In the genomic region with DNA sequence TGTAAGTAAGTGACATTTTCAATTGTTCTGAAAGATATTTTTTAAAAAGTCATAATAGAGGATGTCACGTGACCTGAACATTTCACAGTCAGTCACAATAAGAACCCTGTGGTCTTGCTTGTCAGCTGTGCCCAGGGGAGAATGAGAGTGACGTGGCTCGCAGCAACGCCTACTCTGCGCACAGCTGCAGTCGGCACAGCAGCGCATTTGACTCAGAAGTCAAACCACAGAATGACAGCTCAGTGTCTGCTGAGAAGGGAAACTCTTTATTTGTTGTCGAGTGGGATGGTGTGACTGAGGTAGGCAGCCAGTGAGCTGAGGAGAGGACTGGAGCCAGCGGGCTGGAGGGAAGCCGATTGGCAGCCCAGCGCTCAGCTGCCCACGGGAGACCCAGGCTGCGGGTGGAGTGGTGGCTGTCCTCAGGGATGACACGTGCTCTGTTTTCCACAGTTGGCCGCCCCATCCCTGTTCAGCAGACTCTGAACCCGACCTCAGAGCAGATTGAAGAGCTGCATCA, we compare ENCODE assay signal across 8 mouse cellular contexts. TPM values are rescaled to one million over a fixed set of nuclear protein-coding genes. Genes with fewer than 3 reads are reported as not detected.
DNase-seq lines count a peak whose midpoint lies in the region; ATAC-seq lines count a peak whose summit lies in the region.

No protein-coding gene starts in this region.

- no peaks in the 10 kb centered on the region for H3K36me3 ChIP-seq in erythroblast, embryonic 14.5 days (ENCODE audit: control insufficient read depth)
- H3K36me3 ChIP-seq in intestine, embryonic 16.5 days (ENCODE audit: control insufficient read depth, insufficient read depth, low read length) = no peaks in the 10 kb centered on the region

- H3K9ac ChIP-seq in intestine, embryonic 16.5 days (ENCODE audit: low read depth, low read length) = peak overlapping the region; percentile 17; the same call in 1 of the 2 replicates

- H3K9me3 ChIP-seq in erythroblast, embryonic 14.5 days (ENCODE audit: control insufficient read depth, low read length) = no peaks in the 10 kb centered on the region
- H3K9me3 ChIP-seq in intestine, embryonic 16.5 days (ENCODE audit: control insufficient read depth, low read length) = no peaks in the 10 kb centered on the region

- no peak overlapping the region for H3K27ac ChIP-seq in intestine, embryonic 16.5 days (ENCODE audit: low read length)

- peaks cover 18% of the 10 kb centered on the region for H3K4me1 ChIP-seq in erythroblast, embryonic 14.5 days (ENCODE audit: control insufficient read depth)
- no peaks in the 10 kb centered on the region for H3K4me1 ChIP-seq in intestine, embryonic 16.5 days (ENCODE audit: control insufficient read depth, insufficient read depth, low read length)

- H3K4me2 ChIP-seq in intestine, embryonic 16.5 days (ENCODE audit: low read depth, low read length) = peak overlapping the region; percentile 43

- 30% methylated on average over 16 of the region's 16 CpGs for WGBS in intestine, embryonic 16.5 days

- intact Hi-C loops in left cerebral cortex, postnatal 25 days (cut with DNase I) = loop anchor here (1.0 to 5.0 kb wide), 3 partner anchors 65 to 147 kb away; partner anchors contain the start of gene Acsl3

- peak; percentile 47 for DNase-seq in embryo, embryonic 11 days
- DNase-seq in gastrocnemius, postnatal 4 days (ENCODE audit: low spot score in 2 of 2) = peak; percentile 44 to 65
- peak; percentile 82 to 96 for DNase-seq in left cerebral cortex, postnatal 25 days (ENCODE audit: low spot score in 2 of 2)
- DNase-seq in skeletal muscle tissue, adult 2 months (ENCODE audit: low read depth, low spot score) = peak; percentile 86

- peak overlapping the region; percentile 44 for H3K4me3 ChIP-seq in erythroblast, embryonic 14.5 days (replicated peaks)
- H3K4me3 ChIP-seq in intestine, embryonic 16.5 days (ENCODE audit: low read length) = peak overlapping the region; percentile 30

- no peak for ATAC-seq in erythroblast, adult 5-6 weeks (replicated peaks; ENCODE audit: low FRiP score, poor library complexity, severe bottlenecking)
- ATAC-seq in intestine, embryonic 16.5 days = peak; percentile 68
- ATAC-seq in megakaryocyte-erythroid progenitor cell, adult 5-6 weeks (replicated peaks; ENCODE audit: low FRiP score, low TSS enrichment, poor library complexity, severe bottlenecking) = peak; percentile 93

- peaks cover 5% of the 10 kb centered on the region for H3K27me3 ChIP-seq in erythroblast, embryonic 14.5 days (ENCODE audit: control insufficient read depth)
- no peaks in the 10 kb centered on the region for H3K27me3 ChIP-seq in intestine, embryonic 16.5 days (replicated peaks; ENCODE audit: control insufficient read depth, insufficient read depth, low read length)

RNA-seq across cellular contexts. Expression of gene BC035947, which starts 25.6 kb away (rescaled TPM):
- polyA plus RNA-seq in erythroblast, embryonic 14.5 days (2012) = not detected in 2 replicates
- not detected in 2 replicates for total RNA-seq in erythroblast, adult 5-6 weeks (2015; ENCODE audit: low replicate concordance)
- not detected in 2 replicates for total RNA-seq in erythroblast, adult 5-6 weeks (2017; ENCODE audit: low replicate concordance)
- not detected for total RNA-seq in gastrocnemius, postnatal 4 days (2021)
- polyA plus RNA-seq in intestine, embryonic 16.5 days (2015; fragmentation: Nextera tagmentation; extraction: Ambion mirVana) = 0.55 and 1.3 TPM in 2 replicates
- total RNA-seq in left cerebral cortex, postnatal 25 days (2021) = under 1 TPM; 0.21 to 0.71 TPM
- not detected in 2 replicates for total RNA-seq in megakaryocyte-erythroid progenitor cell, adult 5-6 weeks (2014; fragmentation: Nextera tagmentation)
- not detected in 2 replicates for total RNA-seq in megakaryocyte-erythroid progenitor cell, adult 5-6 weeks (2017)

RNA-seq across cellular contexts. Expression of gene Mogat1, which starts 26.8 kb away (rescaled TPM):
- not detected in 2 replicates for polyA plus RNA-seq in erythroblast, embryonic 14.5 days (2012)
- total RNA-seq in erythroblast, adult 5-6 weeks (2015; ENCODE audit: low replicate concordance) = not detected in 2 replicates
- total RNA-seq in erythroblast, adult 5-6 weeks (2017; ENCODE audit: low replicate concordance) = not detected in 2 replicates
- not detected for total RNA-seq in gastrocnemius, postnatal 4 days (2021)
- not detected in 2 replicates for polyA plus RNA-seq in intestine, embryonic 16.5 days (2015; fragmentation: Nextera tagmentation; extraction: Ambion mirVana)
- not detected for total RNA-seq in left cerebral cortex, postnatal 25 days (2021)
- not detected in 2 replicates for total RNA-seq in megakaryocyte-erythroid progenitor cell, adult 5-6 weeks (2014; fragmentation: Nextera tagmentation)
- total RNA-seq in megakaryocyte-erythroid progenitor cell, adult 5-6 weeks (2017) = not detected in 2 replicates

RNA-seq across cellular contexts. Expression of gene Farsb, which starts 48.9 kb away (rescaled TPM):
- 0.63 and 0.72 TPM in 2 replicates for polyA plus RNA-seq in erythroblast, embryonic 14.5 days (2012)
- 20.1 and 28.8 TPM in 2 replicates for total RNA-seq in erythroblast, adult 5-6 weeks (2015; ENCODE audit: low replicate concordance)
- 14.1 and 16.3 TPM in 2 replicates for total RNA-seq in erythroblast, adult 5-6 weeks (2017; ENCODE audit: low replicate concordance)
- total RNA-seq in gastrocnemius, postnatal 4 days (2021) = 10 to 100 TPM; 44.8 to 45.6 TPM
- 172 and 182 TPM in 2 replicates for polyA plus RNA-seq in intestine, embryonic 16.5 days (2015; fragmentation: Nextera tagmentation; extraction: Ambion mirVana)
- total RNA-seq in left cerebral cortex, postnatal 25 days (2021) = 10 to 100 TPM; 59.5 to 64.6 TPM
- total RNA-seq in megakaryocyte-erythroid progenitor cell, adult 5-6 weeks (2014; fragmentation: Nextera tagmentation) = 116 and 137 TPM in 2 replicates
- 107 and 111 TPM in 2 replicates for total RNA-seq in megakaryocyte-erythroid progenitor cell, adult 5-6 weeks (2017)
